Mouse (Mus musculus) thymus, adult 2 months (tissue): ENCODE data around the gene Olfr556. TPM values are rescaled to one million over a fixed set of nuclear protein-coding genes. Genes with fewer than 3 reads are reported as not detected.

Source experiments
- DNase-seq: peaks from one replicate; pipeline ENCODE4 v3.0.0; 2021
- H3K27ac ChIP-seq: fragments of 200-500 bp; 2 replicates; pipeline ENCODE4 v1.5.1; 2012; ENCODE audit warnings: low read length, control low read depth; ENCODE audit not compliant: control insufficient read depth, insufficient read depth
- H3K27me3 ChIP-seq: fragments of 200-500 bp; 2 replicates; pipeline ENCODE4 v1.6.1; 2012; ENCODE audit warnings: mild to moderate bottlenecking, low read length, moderate library complexity, mixed read lengths; ENCODE audit not compliant: control insufficient read depth, insufficient read depth
- H3K36me3 ChIP-seq: fragments of 200-500 bp; 2 replicates; pipeline ENCODE4 v1.6.1; 2012; ENCODE audit warnings: mild to moderate bottlenecking, low read length, moderate library complexity; ENCODE audit not compliant: control insufficient read depth, insufficient read depth
- H3K4me1 ChIP-seq: fragments of 200-500 bp; replicated peaks from 2 replicates; pipeline ENCODE4 v1.6.1; 2012; ENCODE audit warnings: low read length; ENCODE audit not compliant: control insufficient read depth, insufficient read depth
- H3K4me3 ChIP-seq: fragments of 200-500 bp; 2 replicates; pipeline ENCODE4 v1.5.1; 2012; ENCODE audit warnings: mild to moderate bottlenecking, low read length, control low read depth, moderate library complexity; ENCODE audit not compliant: control insufficient read depth, insufficient read depth
- CTCF ChIP-seq: fragments of 200-500 bp; IDR thresholded peaks from 2 replicates; pipeline ENCODE4 v1.5.1; 2012; ENCODE audit warnings: mild to moderate bottlenecking, control low read depth, low read length, moderate library complexity, borderline replicate concordance; ENCODE audit not compliant: control insufficient read depth, poor library complexity, insufficient read depth; ENCODE audit errors: extremely low read depth
- POLR2A ChIP-seq: fragments of 200-500 bp; IDR thresholded peaks from 2 replicates; pipeline ENCODE4 v1.6.1; 2012; ENCODE audit warnings: mild to moderate bottlenecking, low read length, control low read depth, moderate library complexity; ENCODE audit not compliant: control insufficient read depth, poor library complexity, insufficient read depth; ENCODE audit errors: extremely low read depth
- WGBS: fragments of 180-500 bp; shearing (Covaris S2); methylation state at CpG from one replicate; pipeline ENCODE4 v1.1.7; 2018; 5-methylcytosine and 5-hydroxymethylcytosine counted together
- polyA plus RNA-seq: library from polyadenylated mRNA; depleted of rRNA; stranded (reverse); fragments of >200 nt; gene quantifications from 2 replicates; pipeline ENCODE4 v1.2.3, GENCODE M21; 2012; rRNA removed

Gene Olfr556
- polyA plus RNA-seq, 1 experiment = not detected

- no peaks in the 10 kb centered on the region for H3K27me3 ChIP-seq
- H3K4me1 ChIP-seq = no peaks in the 10 kb centered on the region
- WGBS = 41% methylated on average over 1 of the region's 1 CpGs
- DNase-seq = no peak
- H3K27ac ChIP-seq = no peak within 1 kb of the TSS
- TF ChIP-seq POLR2A (no peak), CTCF (no peak)
- H3K4me3 ChIP-seq = no peak within 1 kb of the TSS
- no peaks in the 10 kb centered on the region for H3K36me3 ChIP-seq
Observed at GRCm38 (mm10) chr7:102718970-102719369, 54.3 kb downstream of the Olfr556 start, which contains the start of gene Olfr33. TSS of gene Olfr33 (minus strand) at chr7:102719070.

Other genes starting within 250 kb of the Olfr556 start
- gene Rrm1, start 223.2 kb upstream of the Olfr556 start, polyA plus RNA-seq = 46.3 and 67.1 TPM in 2 replicates
- not detected in 2 replicates for gene Olfr543, start 183.2 kb upstream of the Olfr556 start, polyA plus RNA-seq
- not detected in 2 replicates for gene Olfr544, start 176.6 kb upstream of the Olfr556 start, polyA plus RNA-seq
- not detected in 2 replicates for gene Olfr545, start 165.3 kb upstream of the Olfr556 start, polyA plus RNA-seq
- not detected in 2 replicates for gene Olfr547, start 130.2 kb upstream of the Olfr556 start, polyA plus RNA-seq
- gene Olfr548-ps1, start 124.0 kb upstream of the Olfr556 start, polyA plus RNA-seq = not detected in 2 replicates
- not detected in 2 replicates for gene Olfr549, start 115.0 kb upstream of the Olfr556 start, polyA plus RNA-seq
- gene Trim21, start 99.4 kb upstream of the Olfr556 start, polyA plus RNA-seq = 20.4 and 23.6 TPM in 2 replicates
- 0.13 TPM in 1 of 2 replicates, not detected in the other for gene Olfr550, start 93.5 kb upstream of the Olfr556 start, polyA plus RNA-seq
- gene Olfr551, start 73.0 kb upstream of the Olfr556 start, polyA plus RNA-seq = not detected in 2 replicates
- not detected in 2 replicates for gene Olfr552, start 67.1 kb upstream of the Olfr556 start, polyA plus RNA-seq
- gene Olfr553, start 46.7 kb upstream of the Olfr556 start, polyA plus RNA-seq = not detected in 2 replicates
- not detected in 2 replicates for gene Olfr554, start 26.5 kb upstream of the Olfr556 start, polyA plus RNA-seq
- not detected in 2 replicates for gene Olfr555, start 6.1 kb upstream of the Olfr556 start, polyA plus RNA-seq
- gene Trim68, start 22.4 kb downstream of the Olfr556 start, polyA plus RNA-seq = 14.0 and 16.3 TPM in 2 replicates
- gene Olfr557, start 31.0 kb downstream of the Olfr556 start, polyA plus RNA-seq = not detected in 2 replicates
- gene Olfr558, start 37.3 kb downstream of the Olfr556 start, polyA plus RNA-seq = 0.11 and 0.49 TPM in 2 replicates
- not detected in 2 replicates for gene Olfr33, start 54.2 kb downstream of the Olfr556 start, polyA plus RNA-seq
- gene Olfr559, start 62.6 kb downstream of the Olfr556 start, polyA plus RNA-seq = not detected in 2 replicates
- gene Olfr560, start 94.5 kb downstream of the Olfr556 start, polyA plus RNA-seq = not detected in 2 replicates
- 0.29 and 0.32 TPM in 2 replicates for gene Olfr78, start 94.6 kb downstream of the Olfr556 start, polyA plus RNA-seq
- gene Olfr561, start 106.3 kb downstream of the Olfr556 start, polyA plus RNA-seq = not detected in 2 replicates
- not detected in 2 replicates for gene Olfr564, start 138.6 kb downstream of the Olfr556 start, polyA plus RNA-seq
- not detected in 2 replicates for gene Olfr566, start 193.9 kb downstream of the Olfr556 start, polyA plus RNA-seq
- gene Olfr568, start 212.2 kb downstream of the Olfr556 start, polyA plus RNA-seq = not detected in 2 replicates
- not detected in 2 replicates for gene Olfr569, start 226.0 kb downstream of the Olfr556 start, polyA plus RNA-seq
- gene Olfr570, start 229.7 kb downstream of the Olfr556 start, polyA plus RNA-seq = not detected in 2 replicates